Comparison of ENCODE assay signal across 10 mouse cellular contexts in genomic region chr9:13454651-13455123, GRCm38 (mm10). TPM values are rescaled to one million over a fixed set of nuclear protein-coding genes. Genes with fewer than 3 reads are reported as not detected.
DNase-seq lines count a peak whose midpoint lies in the region; ATAC-seq and TF ChIP-seq lines count a peak whose summit lies in the region.
"Had no signal": no experiment of that assay in that cellular context is flagged by ENCODE, and none has a peak within 500 bp of the region (broad histone marks: within the 10 kb centered on the region; RNA-seq: fewer than 3 reads in every experiment).

No protein-coding gene starts in this region.

- H3K36me3 ChIP-seq in heart, embryonic 11.5 days (ENCODE audit: control insufficient read depth, insufficient read depth, low read length) = no peaks in the 10 kb centered on the region
- no peaks in the 10 kb centered on the region for H3K36me3 ChIP-seq in heart, embryonic 15.5 days
- H3K36me3 ChIP-seq in midbrain, embryonic 13.5 days = no peaks in the 10 kb centered on the region

- no peaks in the 10 kb centered on the region for H3K9me3 ChIP-seq in heart, embryonic 11.5 days (replicated peaks; ENCODE audit: control insufficient read depth, low read length)
- H3K9me3 ChIP-seq in heart, embryonic 15.5 days (replicated peaks) = no peaks in the 10 kb centered on the region
- no peaks in the 10 kb centered on the region for H3K9me3 ChIP-seq in midbrain, embryonic 13.5 days

- H3K9ac ChIP-seq in heart, embryonic 11.5 days (ENCODE audit: low read depth, low read length) = 0 out of 2 replicates have a peak overlapping the region, but pooled peaks have one; percentile 16
- no peak overlapping the region for H3K9ac ChIP-seq in heart, embryonic 15.5 days
- no peak overlapping the region for H3K9ac ChIP-seq in midbrain, embryonic 13.5 days (replicated peaks)

- H3K4me3 ChIP-seq in heart, embryonic 11.5 days (ENCODE audit: low read depth, low read length) = no peak overlapping the region
- H3K4me3 ChIP-seq in heart, embryonic 15.5 days = no peak overlapping the region
- H3K4me3 ChIP-seq in midbrain, embryonic 13.5 days (replicated peaks) = no peak overlapping the region

- no peaks in the 10 kb centered on the region for H3K27me3 ChIP-seq in heart, embryonic 11.5 days (ENCODE audit: control insufficient read depth, insufficient read depth, low read length)
- no peaks in the 10 kb centered on the region for H3K27me3 ChIP-seq in Patski
- H3K27me3 ChIP-seq in heart, embryonic 15.5 days = no peaks in the 10 kb centered on the region
- no peaks in the 10 kb centered on the region for H3K27me3 ChIP-seq in midbrain, embryonic 13.5 days

- 0 out of 2 replicates have a peak overlapping the region, but pooled peaks have one; percentile 29 for H3K27ac ChIP-seq in heart, embryonic 11.5 days (ENCODE audit: low read depth, low read length)
- peak overlapping the region; percentile 64 for H3K27ac ChIP-seq in heart, embryonic 15.5 days
- H3K27ac ChIP-seq in midbrain, embryonic 13.5 days = peak overlapping the region; percentile 16; the same call in 1 of the 2 replicates

- no peak for DNase-seq in heart, postnatal 36 days
- no peak for DNase-seq in Patski (ENCODE audit: low read depth, low spot score)
- no peak for DNase-seq in right cerebral cortex, postnatal 10 days (ENCODE audit: low spot score in 2 of 2)

- CTCF ChIA-PET in Patski (lab: Charles Lee) = interaction anchor here (1.0 to 1.1 kb wide), 2 partner anchors 10 to 12 kb away, joined by 3 read pairs; no protein-coding TSS in a partner anchor

- POLR2A ChIA-PET in Patski (lab: Charles Lee) = no interaction called here

- peak; percentile 52; the same call in 1 of the 2 replicates for ATAC-seq in heart, embryonic 11.5 days (replicated peaks; ENCODE audit: insufficient number of reproducible peaks, low FRiP score, low TSS enrichment)
- peak; percentile 78 for ATAC-seq in Patski
- ATAC-seq in heart, embryonic 15.5 days (replicated peaks; ENCODE audit: insufficient number of reproducible peaks, insufficient read depth, low FRiP score, low read depth) = peak; percentile 69; the same call in 1 of the 2 replicates
- peak; percentile 43; the same call in 1 of the 2 replicates for ATAC-seq in midbrain, embryonic 13.5 days
- ATAC-seq in granulocyte monocyte progenitor cell, adult 5-6 weeks (replicated peaks; ENCODE audit: poor library complexity, severe bottlenecking) = no peak
- no peak for ATAC-seq in frontal cortex, adult (ENCODE audit: low TSS enrichment)

- H3K4me2 ChIP-seq in heart, embryonic 11.5 days = peak overlapping the region; percentile 24; the same call in 1 of the 2 replicates
- H3K4me2 ChIP-seq in heart, embryonic 15.5 days = peak overlapping the region; percentile 30; the same call in 1 of the 2 replicates
- 0 out of 2 replicates have a peak overlapping the region, but pooled peaks have one; percentile 5 for H3K4me2 ChIP-seq in midbrain, embryonic 13.5 days (replicated peaks)

- intact Hi-C loops in heart, postnatal 36 days (cut with DNase I) = no loop called here

- in situ Hi-C loops in Patski (cut with MboI; ENCODE audit: low pct_unique_long_range_greater_than_20kb) = no loop called here

- TF ChIP-seq CTCF in Patski (IDR thresholded peaks at IDR 0.05) = no peak

- peaks cover 13% of the 10 kb centered on the region for H3K4me1 ChIP-seq in heart, embryonic 11.5 days (ENCODE audit: control insufficient read depth, insufficient read depth, low read length)
- H3K4me1 ChIP-seq in heart, embryonic 15.5 days (replicated peaks) = peaks cover 26% of the 10 kb centered on the region
- H3K4me1 ChIP-seq in midbrain, embryonic 13.5 days (replicated peaks) = peaks cover 22% of the 10 kb centered on the region

- 31% methylated on average over 7 of the region's 7 CpGs for WGBS in heart, embryonic 11.5 days (ENCODE audit: insufficient replicate concordance)
- WGBS in heart, embryonic 15.5 days = 18% methylated on average over 7 of the region's 7 CpGs
- 11% methylated on average over 7 of the region's 7 CpGs for WGBS in midbrain, embryonic 13.5 days

RNA-seq across cellular contexts. Expression of gene Gm17571, which starts 8.1 kb away (rescaled TPM):
- not detected in 2 replicates for polyA plus RNA-seq in heart, embryonic 11.5 days (2014; fragmentation: Nextera tagmentation; extraction: Ambion mirVana)
- not detected for total RNA-seq in heart, postnatal 36 days (2021)
- not detected for polyA plus RNA-seq in Patski (2021)
- polyA plus RNA-seq in heart, embryonic 15.5 days (2015; fragmentation: Nextera tagmentation; extraction: Ambion mirVana) = not detected in 2 replicates
- polyA plus RNA-seq in midbrain, embryonic 13.5 days (2015; fragmentation: Nextera tagmentation; extraction: Ambion mirVana) = not detected in 2 replicates
- not detected in 2 replicates for total RNA-seq in granulocyte monocyte progenitor cell, adult 5-6 weeks (2014; fragmentation: Nextera tagmentation)
- not detected in 2 replicates for total RNA-seq in granulocyte monocyte progenitor cell, adult 5-6 weeks (2017)
- total RNA-seq: hematopoietic stem cell, adult 5-6 weeks; megakaryocyte, adult 5-6 weeks had no signal

Comparison
In these comparisons a context has a peak if more than half of its experiments do, and no peak if none do; other contexts are left out.
1. ATAC-seq: peak in heart, embryonic 11.5 days (single experiment), Patski (single experiment), heart, embryonic 15.5 days (single experiment) and midbrain, embryonic 13.5 days (single experiment); none in granulocyte monocyte progenitor cell, adult 5-6 weeks (single experiment) and frontal cortex, adult (single experiment).
2. Peak in every context shown above with its lines, with median percentiles within 50 percentile points of each other: H3K27ac ChIP-seq and H3K4me2 ChIP-seq.